Mouse (Mus musculus) small intestine, adult 2 months (tissue): ENCODE measurements around the gene Tnfsfm13.

Experiments
- CTCF ChIP-seq: fragments of 200-500 bp; IDR thresholded peaks from 2 replicates; pipeline ENCODE4 v1.5.1; 2012; ENCODE audit warnings: low read depth, mild to moderate bottlenecking, control low read depth, inconsistent platforms, low read length, moderate library complexity, mixed read lengths; ENCODE audit not compliant: insufficient replicate concordance, insufficient read length; ENCODE audit errors: extremely low read depth
- POLR2A ChIP-seq: fragments of 200-500 bp; IDR thresholded peaks from 2 replicates; pipeline ENCODE4 v1.6.1; 2012; ENCODE audit warnings: low read depth, mild to moderate bottlenecking, control low read depth, inconsistent platforms, low read length, moderate library complexity

DNA sequence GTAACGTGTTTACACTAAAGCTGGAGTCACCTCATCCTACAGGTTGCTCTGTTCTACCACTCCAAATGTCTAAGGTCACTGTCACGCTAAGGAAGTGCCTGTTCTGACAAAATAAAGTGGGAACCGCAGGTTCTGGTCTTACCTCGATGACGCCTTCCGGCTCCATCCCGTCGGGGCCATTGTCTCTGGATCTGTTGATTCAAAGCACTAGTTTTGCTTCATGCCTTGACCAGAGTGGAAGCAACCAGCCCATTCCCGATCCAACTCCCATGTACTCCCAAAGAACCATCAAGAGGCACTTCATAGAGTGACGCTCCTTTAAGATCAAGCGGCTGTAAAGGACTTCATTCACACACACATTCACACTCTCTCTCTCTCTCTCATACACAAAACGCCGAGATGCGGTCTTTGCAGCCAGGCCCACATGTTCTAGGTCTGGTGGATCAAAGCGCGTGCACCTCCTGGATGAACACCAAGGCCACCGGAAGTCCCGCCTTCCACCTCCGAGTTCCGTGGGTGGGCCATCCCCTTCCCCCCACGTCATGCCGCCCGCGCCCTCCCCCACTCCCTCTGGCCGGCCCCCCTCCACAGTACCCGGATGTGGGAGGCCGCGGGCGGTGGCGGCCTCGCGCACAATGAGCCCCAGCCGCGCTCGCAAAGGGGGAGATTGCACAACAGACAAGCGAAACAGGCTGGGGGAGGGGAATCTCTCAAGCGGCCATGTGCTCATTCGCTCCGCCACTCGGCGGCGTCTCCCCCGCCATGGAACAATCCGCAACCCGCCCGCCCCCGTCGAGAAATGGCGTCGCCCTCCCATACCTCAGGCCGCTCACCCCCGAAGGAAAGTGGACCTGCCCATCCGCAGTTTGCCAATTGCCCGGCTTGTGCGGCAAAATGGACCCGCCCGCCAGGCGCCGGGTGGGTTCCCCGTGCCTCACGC is 24.8 kb downstream of the Tnfsfm13 start:
- TF ChIP-seq POLR2A, result peak; percentile 68; the same call in 1 of the 2 replicates
- no peak for TF ChIP-seq CTCF
